Mouse (Mus musculus) liver, postnatal 0 days (tissue): Measurements from ENCODE around the gene Eef1akmt1.

ENCODE experiments used
- CTCF ChIP-seq: sonication (generic); IDR thresholded peaks from 2 replicates; pipeline ENCODE4 v1.5.1; 2016; ENCODE audit warnings: antibody characterized with exemption, low read depth
- EP300 ChIP-seq: IDR thresholded peaks from 2 replicates; pipeline ENCODE4 v1.6.1; 2016; ENCODE audit warnings: antibody characterized with exemption, low read depth, mild to moderate bottlenecking

DNA sequence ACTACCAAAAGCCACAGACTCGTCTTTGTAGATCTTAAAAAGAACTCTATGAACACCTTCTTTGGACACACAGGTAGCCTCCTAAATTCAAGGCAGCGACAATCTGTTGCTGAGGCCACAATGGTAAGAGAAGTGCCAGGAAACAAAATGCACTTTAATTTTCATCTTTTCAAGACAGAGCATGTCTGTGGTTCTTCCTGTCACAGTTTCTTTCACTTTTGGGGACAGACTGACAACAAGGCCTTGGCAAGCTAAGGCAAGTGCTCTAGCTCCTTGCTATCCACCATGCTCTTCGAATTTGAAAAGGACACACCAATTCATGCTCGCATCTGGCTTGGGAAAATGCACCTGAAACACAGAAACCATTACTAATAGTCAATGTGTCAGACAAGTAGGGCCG, 21.9 kb upstream of the Eef1akmt1 start:
- no peak for TF ChIP-seq CTCF
- TF ChIP-seq EP300: no peak
